Mouse (Mus musculus): Measurements from ENCODE around the gene Olfr392. TPM values are rescaled to one million over a fixed set of nuclear protein-coding genes. Genes with fewer than 3 reads are reported as not detected.

Olfr392 gene
- polyA plus RNA-seq (2015; fragmentation: Nextera tagmentation; extraction: Ambion mirVana): not detected in 2 replicates

GRCm38 (mm10) chr11:73816949-73817348, at the start of gene Olfr392:
Olfr392 (minus strand) TSS chr11:73817049.
- Histone ChIP-seq H3K27me3 (ENCODE audit: insufficient read depth, low read length) (no peaks in the 10 kb centered on the region), H3K4me2 (ENCODE audit: low read depth, low read length) (no peak within 1 kb of the TSS), H3K27ac (ENCODE audit: low read depth) (no peak within 1 kb of the TSS), H3K9me3 (ENCODE audit: low read length) (no peaks in the 10 kb centered on the region), H3K36me3 (replicated peaks; ENCODE audit: insufficient read depth, low read length) (no peaks in the 10 kb centered on the region), H3K4me3 (ENCODE audit: low read depth, low read length) (no peak within 1 kb of the TSS), H3K9ac (replicated peaks) (no peak within 1 kb of the TSS), H3K4me1 (ENCODE audit: insufficient read depth) (no peaks in the 10 kb centered on the region)
- no peak for DNase-seq
- 79% methylated on average over 1 of the region's 1 CpGs for WGBS (ENCODE audit: insufficient replicate concordance)
- TF ChIP-seq EP300 (IDR thresholded peaks at IDR 0.05; ENCODE audit: low read depth) (no peak), CTCF (IDR thresholded peaks at IDR 0.05; ENCODE audit: low read depth) (no peak)
- no peak for ATAC-seq

DNA sequence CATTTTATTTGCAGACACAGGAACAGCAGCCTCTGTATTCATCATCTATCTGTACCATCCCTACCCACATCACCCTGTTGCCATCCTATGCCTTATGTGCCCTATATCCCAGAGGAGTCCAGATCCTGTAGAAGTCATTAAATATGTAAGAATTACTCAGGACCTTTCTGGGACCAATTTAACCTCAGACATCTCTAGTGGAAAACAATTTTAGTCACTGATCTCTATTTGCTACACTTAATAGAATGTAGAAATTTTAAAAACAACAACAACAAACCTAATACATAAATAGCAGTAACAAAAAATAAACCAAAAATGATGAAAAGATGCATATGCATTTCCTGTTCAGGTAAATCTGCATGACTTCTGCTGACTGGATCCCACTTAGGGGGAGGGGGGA, 34.5 kb upstream of the Olfr392 start, which contains the start of gene Olfr393:
TSS of gene Olfr393 (minus strand) at position 101 of the 400 bp plus-strand sequence.
- no peaks in the 10 kb centered on the region for H3K4me1 ChIP-seq (ENCODE audit: insufficient read depth)
- no peaks in the 10 kb centered on the region for H3K9me3 ChIP-seq (ENCODE audit: low read length)
- H3K4me3 ChIP-seq (ENCODE audit: low read depth, low read length): no peak within 1 kb of the TSS
- DNase-seq (no peak), ATAC-seq (no peak)
- TF ChIP-seq EP300 (IDR thresholded peaks at IDR 0.05; ENCODE audit: low read depth) (no peak), CTCF (IDR thresholded peaks at IDR 0.05; ENCODE audit: low read depth) (no peak)
- H3K27me3 ChIP-seq (ENCODE audit: insufficient read depth, low read length): no peaks in the 10 kb centered on the region
- H3K36me3 ChIP-seq (replicated peaks; ENCODE audit: insufficient read depth, low read length): no peaks in the 10 kb centered on the region
- H3K9ac ChIP-seq (replicated peaks): no peak within 1 kb of the TSS
- H3K4me2 ChIP-seq (ENCODE audit: low read depth, low read length): no peak within 1 kb of the TSS
- no peak within 1 kb of the TSS for H3K27ac ChIP-seq (ENCODE audit: low read depth)

GRCm38 (mm10) chr11:73802952-73803351, 13.9 kb downstream of the Olfr392 start, which contains the start of gene Olfr391-ps:
Olfr391-ps (minus strand) TSS chr11:73803052.
- H3K9ac ChIP-seq (replicated peaks): no peak within 1 kb of the TSS
- no peak within 1 kb of the TSS for H3K4me2 ChIP-seq (ENCODE audit: low read depth, low read length)
- H3K4me3 ChIP-seq (ENCODE audit: low read depth, low read length): no peak within 1 kb of the TSS
- no peaks in the 10 kb centered on the region for H3K4me1 ChIP-seq (ENCODE audit: insufficient read depth)
- no peaks in the 10 kb centered on the region; the same call in 1 of the 2 replicates for H3K9me3 ChIP-seq (ENCODE audit: low read length)
- DNase-seq (no peak), ATAC-seq (no peak)
- no peaks in the 10 kb centered on the region for H3K36me3 ChIP-seq (replicated peaks; ENCODE audit: insufficient read depth, low read length)
- no peak for TF ChIP-seq EP300 (IDR thresholded peaks at IDR 0.05; ENCODE audit: low read depth)
- TF ChIP-seq CTCF (IDR thresholded peaks at IDR 0.05; ENCODE audit: low read depth): no peak
- no peaks in the 10 kb centered on the region for H3K27me3 ChIP-seq (ENCODE audit: insufficient read depth, low read length)
- 13% methylated on average over 1 of the region's 1 CpGs for WGBS (ENCODE audit: insufficient replicate concordance)
- H3K27ac ChIP-seq (ENCODE audit: low read depth): no peak within 1 kb of the TSS

GRCm38 (mm10) chr11:73782664-73783063, 34.2 kb downstream of the Olfr392 start, which contains the start of gene Olfr390:
Olfr390 (plus strand) TSS chr11:73782964.
- no peaks in the 10 kb centered on the region for H3K36me3 ChIP-seq (replicated peaks; ENCODE audit: insufficient read depth, low read length)
- H3K4me3 ChIP-seq (ENCODE audit: low read depth, low read length): no peak within 1 kb of the TSS
- 49% methylated on average over 1 of the region's 1 CpGs for WGBS (ENCODE audit: insufficient replicate concordance)
- no peaks in the 10 kb centered on the region for H3K27me3 ChIP-seq (ENCODE audit: insufficient read depth, low read length)
- H3K27ac ChIP-seq (ENCODE audit: low read depth): no peak within 1 kb of the TSS
- no peak within 1 kb of the TSS for H3K4me2 ChIP-seq (ENCODE audit: low read depth, low read length)
- DNase-seq (no peak), ATAC-seq (no peak)
- H3K4me1 ChIP-seq (ENCODE audit: insufficient read depth): no peaks in the 10 kb centered on the region
- H3K9me3 ChIP-seq (ENCODE audit: low read length): no peaks in the 10 kb centered on the region
- no peak for TF ChIP-seq CTCF (IDR thresholded peaks at IDR 0.05; ENCODE audit: low read depth)
- TF ChIP-seq EP300 (IDR thresholded peaks at IDR 0.05; ENCODE audit: low read depth): no peak
- H3K9ac ChIP-seq (replicated peaks): no peak within 1 kb of the TSS

GRCm38 (mm10) chr11:73780613-73781012, 36.2 kb downstream of the Olfr392 start, which contains the start of gene Olfr389:
Olfr389 (minus strand) TSS chr11:73780713.
- H3K9me3 ChIP-seq (ENCODE audit: low read length): no peaks in the 10 kb centered on the region
- DNase-seq (no peak), ATAC-seq (no peak)
- no peak within 1 kb of the TSS for H3K27ac ChIP-seq (ENCODE audit: low read depth)
- H3K4me1 ChIP-seq (ENCODE audit: insufficient read depth): no peaks in the 10 kb centered on the region
- H3K27me3 ChIP-seq (ENCODE audit: insufficient read depth, low read length): no peaks in the 10 kb centered on the region
- no peak within 1 kb of the TSS for H3K4me3 ChIP-seq (ENCODE audit: low read depth, low read length)
- no peaks in the 10 kb centered on the region for H3K36me3 ChIP-seq (replicated peaks; ENCODE audit: insufficient read depth, low read length)
- TF ChIP-seq CTCF (IDR thresholded peaks at IDR 0.05; ENCODE audit: low read depth) (no peak), EP300 (IDR thresholded peaks at IDR 0.05; ENCODE audit: low read depth) (no peak)
- no peak within 1 kb of the TSS for H3K9ac ChIP-seq (replicated peaks)
- WGBS (ENCODE audit: insufficient replicate concordance): 76% methylated on average over 1 of the region's 1 CpGs
- H3K4me2 ChIP-seq (ENCODE audit: low read depth, low read length): no peak within 1 kb of the TSS

Other genes with a start within 250 kb of the Olfr392 start
- not detected in 2 replicates for gene Olfr385, start 224.0 kb downstream of the Olfr392 start, polyA plus RNA-seq (2015; fragmentation: Nextera tagmentation; extraction: Ambion mirVana)
- not detected in 2 replicates for gene Olfr384, start 218.5 kb downstream of the Olfr392 start, polyA plus RNA-seq (2015; fragmentation: Nextera tagmentation; extraction: Ambion mirVana)
- not detected in 2 replicates for gene Zfp735, start 128.3 kb downstream of the Olfr392 start, polyA plus RNA-seq (2015; fragmentation: Nextera tagmentation; extraction: Ambion mirVana)
- not detected in 2 replicates for gene Olfr389, start 36.3 kb downstream of the Olfr392 start, polyA plus RNA-seq (2015; fragmentation: Nextera tagmentation; extraction: Ambion mirVana)
- gene Olfr390, start 34.1 kb downstream of the Olfr392 start, polyA plus RNA-seq (2015; fragmentation: Nextera tagmentation; extraction: Ambion mirVana): not detected in 2 replicates
- not detected in 2 replicates for gene Olfr391-ps, start 14.0 kb downstream of the Olfr392 start, polyA plus RNA-seq (2015; fragmentation: Nextera tagmentation; extraction: Ambion mirVana)
- not detected in 2 replicates for gene Olfr393, start 34.4 kb upstream of the Olfr392 start, polyA plus RNA-seq (2015; fragmentation: Nextera tagmentation; extraction: Ambion mirVana)
- not detected in 2 replicates for gene Olfr394, start 73.7 kb upstream of the Olfr392 start, polyA plus RNA-seq (2015; fragmentation: Nextera tagmentation; extraction: Ambion mirVana)
- gene Olfr395, start 92.2 kb upstream of the Olfr392 start, polyA plus RNA-seq (2015; fragmentation: Nextera tagmentation; extraction: Ambion mirVana): not detected in 2 replicates
- not detected in 2 replicates for gene Olfr23, start 119.6 kb upstream of the Olfr392 start, polyA plus RNA-seq (2015; fragmentation: Nextera tagmentation; extraction: Ambion mirVana)
- gene Olfr397, start 143.8 kb upstream of the Olfr392 start, polyA plus RNA-seq (2015; fragmentation: Nextera tagmentation; extraction: Ambion mirVana): not detected in 2 replicates
- gene Olfr398, start 173.4 kb upstream of the Olfr392 start, polyA plus RNA-seq (2015; fragmentation: Nextera tagmentation; extraction: Ambion mirVana): not detected in 2 replicates
- gene Olfr139, start 239.5 kb upstream of the Olfr392 start, polyA plus RNA-seq (2015; fragmentation: Nextera tagmentation; extraction: Ambion mirVana): not detected in 2 replicates
- not detected in 2 replicates for gene Olfr399, start 239.6 kb upstream of the Olfr392 start, polyA plus RNA-seq (2015; fragmentation: Nextera tagmentation; extraction: Ambion mirVana)